ENCODE assay signal across 27 mouse cellular contexts in genomic region chr6:99333127-99333526, GRCm38 (mm10).
"Had no signal": no experiment of that assay in that cellular context is flagged by ENCODE, and none has a peak within 500 bp of the region (broad histone marks: within the 10 kb centered on the region; RNA-seq: fewer than 3 reads in every experiment).

No protein-coding gene starts in this region.

- ATAC-seq: hindbrain, embryonic 16.5 days; inflammation-experienced regulatory T-cells, adult 6 months; intestine, embryonic 15.5 days; intestine, postnatal 0 days had no signal

- H3K9ac ChIP-seq: heart, embryonic 12.5 days; hindbrain, embryonic 12.5 days; hindbrain, embryonic 14.5 days; intestine, embryonic 15.5 days; limb, embryonic 12.5 days; liver, embryonic 13.5 days; liver, embryonic 15.5 days had no signal

- H3K9me3 ChIP-seq: heart, embryonic 12.5 days; hindbrain, embryonic 10.5 days; hindbrain, embryonic 12.5 days; intestine, embryonic 15.5 days; limb, embryonic 10.5 days; limb, embryonic 12.5 days; liver, embryonic 13.5 days; liver, embryonic 15.5 days had no signal

- H3K27ac ChIP-seq: heart, adult 2 months; hindbrain, embryonic 10.5 days; hindbrain, embryonic 12.5 days; hindbrain, embryonic 14.5 days; intestine, embryonic 15.5 days; layer of hippocampus, adult 2 months; left cerebral cortex, adult 2 months; limb, embryonic 10.5 days; limb, embryonic 12.5 days; liver, embryonic 13.5 days; liver, embryonic 15.5 days had no signal

- H3K4me2 ChIP-seq: heart, embryonic 12.5 days; hindbrain, embryonic 12.5 days; hindbrain, embryonic 14.5 days; intestine, embryonic 15.5 days; limb, embryonic 12.5 days; liver, embryonic 11.5 days; liver, embryonic 13.5 days; liver, embryonic 15.5 days had no signal

- H3K4me3 ChIP-seq: gastrocnemius, adult 2 months; heart, adult 2 months; heart, embryonic 12.5 days; hindbrain, embryonic 10.5 days; hindbrain, embryonic 12.5 days; intestine, embryonic 15.5 days; layer of hippocampus, adult 2 months; left cerebral cortex, adult 2 months; limb, embryonic 10.5 days; limb, embryonic 12.5 days; liver, embryonic 13.5 days; liver, embryonic 15.5 days had no signal

- H3K27me3 ChIP-seq: heart, embryonic 12.5 days; hindbrain, embryonic 12.5 days; intestine, embryonic 15.5 days; liver, embryonic 13.5 days; liver, embryonic 15.5 days had no signal

- H3K36me3 ChIP-seq: heart, embryonic 12.5 days; hindbrain, embryonic 10.5 days; hindbrain, embryonic 12.5 days; intestine, embryonic 15.5 days; limb, embryonic 10.5 days; limb, embryonic 12.5 days; liver, embryonic 13.5 days; liver, embryonic 15.5 days had no signal

- DNase-seq: gastrocnemius, adult 2 months; gastrocnemius, postnatal 10 days; gastrocnemius, postnatal 25 days; heart, adult 2 months; heart, postnatal 10 days; heart, postnatal 4 days; kidney, adult 18-20 months; kidney, adult 8-10 months; kidney, postnatal 10 days; kidney, postnatal 25 days; kidney, postnatal 4 days; liver; liver, embryonic 13.5 days had no signal
